Mouse (Mus musculus) stomach, embryonic 16.5 days (tissue): ENCODE results near the gene Olfr68. TPM values are rescaled to one million over a fixed set of nuclear protein-coding genes. Genes with fewer than 3 reads are reported as not detected.
"Not testable (repeated sequence)": the region's sequence is repeated elsewhere in the genome, so short reads cannot be mapped to it uniquely, and the experiment has no call there.

Experiments
- ATAC-seq: fragments of 200-750 bp; cut with Nextera tagmentation; 2 replicates; pipeline ENCODE4 v1.8.0; 2017; ENCODE audit warnings: moderate number of reproducible peaks, moderate TSS enrichment; ENCODE audit not compliant: insufficient read depth, low FRiP score
- H3K27ac ChIP-seq: fragments of 300-500 bp; sonication (generic); 2 replicates; pipeline ENCODE4 v1.5.1; 2014; ENCODE audit warnings: low read length
- H3K27me3 ChIP-seq: fragments of 300-500 bp; sonication (generic); 2 replicates; pipeline ENCODE4 v1.6.1; 2014; ENCODE audit warnings: low read length, control low read depth, mixed read lengths; ENCODE audit not compliant: control insufficient read depth, insufficient read depth
- H3K36me3 ChIP-seq: fragments of 300-500 bp; sonication (generic); 2 replicates; pipeline ENCODE4 v1.6.1; 2014; ENCODE audit warnings: low read length; ENCODE audit not compliant: control insufficient read depth, insufficient read depth
- H3K4me1 ChIP-seq: fragments of 300-500 bp; sonication (generic); 2 replicates; pipeline ENCODE4 v1.6.1; 2014; ENCODE audit warnings: low read length, control low read depth, mixed read lengths; ENCODE audit not compliant: control insufficient read depth, insufficient read depth
- H3K4me2 ChIP-seq: fragments of 300-500 bp; sonication (generic); 2 replicates; pipeline ENCODE4 v1.6.1; 2014; ENCODE audit warnings: low read depth, low read length, mixed read lengths
- H3K4me3 ChIP-seq: fragments of 300-500 bp; sonication (generic); replicated peaks from 2 replicates; pipeline ENCODE4 v1.5.1; 2014; ENCODE audit warnings: mild to moderate bottlenecking, low read length
- H3K9ac ChIP-seq: fragments of 300-500 bp; sonication (generic); 2 replicates; pipeline ENCODE4 v1.6.1; 2014; ENCODE audit warnings: low read length
- H3K9me3 ChIP-seq: fragments of 300-500 bp; sonication (generic); replicated peaks from 2 replicates; pipeline ENCODE4 v1.6.1; 2016; ENCODE audit warnings: low read length, control low read depth; ENCODE audit not compliant: control insufficient read depth
- WGBS: fragments of 180-500 bp; shearing (Covaris S2); extraction: QIAGEN DNeasy Blood & Tissue Kit; methylation state at CpG from one replicate; pipeline ENCODE4 v1.1.7; 2014; 5-methylcytosine and 5-hydroxymethylcytosine counted together
- polyA plus RNA-seq: library from polyadenylated mRNA; unstranded; fragments of >200 nt; fragmentation: Nextera tagmentation; extraction: Ambion mirVana; gene quantifications from 2 replicates; pipeline ENCODE4 v1.2.1, GENCODE M21; 2015

Gene Olfr68
- polyA plus RNA-seq, 1 experiment from 2014 or later = not detected

DNA sequence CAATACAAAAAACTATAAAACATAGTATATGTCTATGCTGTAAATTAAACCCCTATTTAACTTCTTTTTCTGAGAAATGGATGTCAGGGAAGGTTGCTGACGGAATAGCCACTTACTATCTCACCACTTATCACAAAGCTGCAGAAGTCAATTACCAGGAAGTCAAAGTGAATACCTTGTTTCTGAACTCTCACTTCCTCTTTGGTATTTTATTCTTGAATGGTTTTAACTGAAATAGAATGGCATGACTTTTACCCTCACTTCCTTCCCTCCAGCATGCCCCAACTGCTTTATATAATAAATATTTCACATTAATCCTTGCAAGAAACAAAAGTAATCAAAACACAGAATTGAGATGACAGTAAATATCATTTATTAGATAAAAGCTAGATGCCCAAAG, 32.7 kb upstream of the Olfr68 start:
- H3K27me3 ChIP-seq = no peaks in the 10 kb centered on the region
- H3K4me2 ChIP-seq = no peak overlapping the region
- H3K27ac ChIP-seq = no peak overlapping the region
- no peak overlapping the region for H3K9ac ChIP-seq
- no peaks in the 10 kb centered on the region for H3K36me3 ChIP-seq
- H3K4me1 ChIP-seq = no peaks in the 10 kb centered on the region
- ATAC-seq = no peak
- H3K4me3 ChIP-seq = no peak overlapping the region
- no peaks in the 10 kb centered on the region for H3K9me3 ChIP-seq
- WGBS = 59% methylated on average over 1 of the region's 1 CpGs

- Histone ChIP-seq H3K27ac (no peak overlapping the region), H3K27me3 (no peaks in the 10 kb centered on the region), H3K9ac (no peak overlapping the region), H3K9me3 (no peaks in the 10 kb centered on the region), H3K4me2 (no peak overlapping the region), H3K4me1 (no peaks in the 10 kb centered on the region), H3K36me3 (no peaks in the 10 kb centered on the region), H3K4me3 (no peak overlapping the region)
- WGBS = 94% methylated on average over 1 of the region's 1 CpGs
- no peak for ATAC-seq
Measured at GRCm38 (mm10) chr7:103811223-103811845, 31.8 kb upstream of the Olfr68 start.

DNA sequence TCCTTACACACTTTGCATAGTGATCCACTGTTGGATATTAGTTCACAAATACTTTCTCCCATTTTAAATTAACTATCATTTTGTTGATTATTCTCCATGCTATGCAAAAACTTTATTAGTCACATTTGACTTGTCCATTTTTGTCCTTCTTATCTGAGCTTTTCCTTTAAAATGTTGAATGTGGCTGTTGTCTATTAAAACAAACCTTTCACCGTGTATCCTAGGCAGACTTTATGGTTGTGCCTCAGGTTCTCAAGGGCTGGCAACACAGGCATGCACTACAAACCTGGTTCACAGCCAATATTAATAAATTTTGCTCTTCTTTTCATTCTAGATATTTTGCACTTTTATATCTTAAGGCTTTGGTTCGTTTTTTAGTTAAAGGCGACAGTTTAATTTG, 31.2 kb upstream of the Olfr68 start:
- Histone ChIP-seq H3K9ac (no peak overlapping the region), H3K9me3 (no peaks in the 10 kb centered on the region), H3K36me3 (no peaks in the 10 kb centered on the region), H3K4me1 (no peaks in the 10 kb centered on the region), H3K27ac (no peak overlapping the region), H3K27me3 (no peaks in the 10 kb centered on the region), H3K4me3 (no peak overlapping the region), H3K4me2 (no peak overlapping the region)
- WGBS = 71% methylated on average over 3 of the region's 3 CpGs
- no peak for ATAC-seq

DNA sequence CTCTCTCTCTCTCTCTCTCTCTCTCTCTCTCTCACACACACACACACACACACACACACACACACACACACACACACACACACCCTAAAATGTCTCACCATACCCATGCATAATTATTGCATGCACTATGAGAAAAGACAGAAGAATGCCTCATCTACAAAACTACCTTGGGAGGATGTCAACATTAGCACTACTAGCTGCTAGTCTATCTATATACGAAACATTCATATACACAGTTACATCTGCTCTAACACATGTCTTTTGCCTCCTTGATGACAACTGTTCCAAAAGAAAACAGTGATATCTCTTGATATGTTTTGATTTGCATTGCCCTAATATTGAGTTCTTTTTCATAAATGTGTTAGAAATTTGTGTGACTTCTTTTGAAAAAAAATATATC, 30.8 kb upstream of the Olfr68 start:
- Histone ChIP-seq H3K36me3 (no peaks in the 10 kb centered on the region), H3K9ac (no peak overlapping the region), H3K27ac (no peak overlapping the region), H3K27me3 (no peaks in the 10 kb centered on the region), H3K4me3 (no peak overlapping the region), H3K4me2 (no peak overlapping the region), H3K4me1 (no peaks in the 10 kb centered on the region), H3K9me3 (no peaks in the 10 kb centered on the region)
- no peak for ATAC-seq
- 85% methylated on average over 1 of the region's 1 CpGs for WGBS

DNA sequence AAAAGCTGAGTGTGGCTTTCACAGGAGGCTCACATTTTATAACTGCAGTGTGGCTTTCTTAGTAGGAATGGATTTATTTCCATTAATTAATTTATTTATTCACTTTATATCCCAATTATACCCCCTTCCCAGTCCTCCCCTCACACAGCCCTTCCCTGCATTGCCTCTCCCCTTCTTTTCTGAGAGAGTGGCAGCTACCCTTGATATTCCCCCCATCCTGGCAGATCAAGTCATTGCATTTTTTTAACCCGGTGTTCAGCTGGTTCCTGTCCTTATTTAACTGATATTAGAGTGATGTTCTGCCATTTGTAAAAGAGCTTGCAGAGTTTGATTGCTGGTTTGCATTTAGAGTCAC, 30.3 kb upstream of the Olfr68 start:
- Histone ChIP-seq H3K9me3 (no peaks in the 10 kb centered on the region), H3K27me3 (no peaks in the 10 kb centered on the region), H3K4me2 (no peak overlapping the region), H3K4me3 (no peak overlapping the region), H3K9ac (no peak overlapping the region), H3K4me1 (no peaks in the 10 kb centered on the region), H3K27ac (no peak overlapping the region), H3K36me3 (no peaks in the 10 kb centered on the region)
- no peak for ATAC-seq
- WGBS = 59% methylated on average over 1 of the region's 1 CpGs

- no peak overlapping the region for H3K27ac ChIP-seq
- H3K36me3 ChIP-seq = no peaks in the 10 kb centered on the region
- H3K4me1 ChIP-seq = no peaks in the 10 kb centered on the region
- H3K4me3 ChIP-seq = no peak overlapping the region
- no peaks in the 10 kb centered on the region for H3K27me3 ChIP-seq
- H3K9ac ChIP-seq = no peak overlapping the region
- WGBS = 45% methylated on average over 5 of the region's 5 CpGs
- ATAC-seq = no peak
- H3K9me3 ChIP-seq = no peaks in the 10 kb centered on the region
- H3K4me2 ChIP-seq = no peak overlapping the region
Measured at GRCm38 (mm10) chr7:103808971-103809800, 29.7 kb upstream of the Olfr68 start.

DNA sequence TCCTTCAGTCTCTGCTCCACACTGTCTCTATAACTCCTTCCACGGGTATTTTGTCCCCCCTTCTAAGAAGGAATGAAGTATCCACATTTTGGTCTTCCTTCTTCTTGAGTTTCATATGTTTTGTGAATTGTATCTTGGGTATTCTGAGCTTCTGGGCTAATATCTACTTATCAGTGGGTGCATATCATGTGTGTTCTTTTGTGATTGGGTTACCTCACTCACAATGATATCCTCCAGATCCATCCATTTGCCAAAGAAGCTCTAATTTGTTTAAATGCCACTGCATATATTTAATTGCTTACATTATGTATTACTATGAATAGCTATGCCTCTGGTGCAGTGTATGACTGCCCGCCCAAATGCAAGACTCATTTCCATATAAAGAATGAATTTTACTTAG, 28.6 kb upstream of the Olfr68 start:
- not testable (repeated sequence) for ATAC-seq, H3K4me2 ChIP-seq, H3K36me3 ChIP-seq, H3K4me1 ChIP-seq, H3K4me3 ChIP-seq, H3K27ac ChIP-seq, H3K27me3 ChIP-seq, H3K9me3 ChIP-seq, H3K9ac ChIP-seq
- 68% methylated on average over 2 of the region's 2 CpGs for WGBS

DNA sequence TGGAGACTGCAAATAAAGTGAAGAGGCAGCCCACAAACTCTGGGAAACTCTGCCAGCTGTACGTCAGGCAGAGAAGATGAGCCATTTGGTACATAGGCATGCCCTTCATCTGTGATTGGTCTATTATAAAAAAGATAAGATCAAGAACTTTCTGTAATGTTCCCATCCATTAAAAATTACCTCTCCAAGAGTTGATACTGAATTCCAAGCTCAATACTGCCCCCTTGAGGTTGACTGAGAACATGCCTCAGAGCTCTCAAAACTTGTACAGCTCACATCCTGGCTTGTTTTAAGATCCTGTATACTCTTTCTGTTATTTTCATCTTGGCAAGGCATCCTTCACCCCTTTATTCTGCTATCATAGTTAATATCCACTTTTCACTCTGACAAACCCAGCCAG, 27.4 kb upstream of the Olfr68 start:
- ATAC-seq = no peak
- no peak overlapping the region for H3K27ac ChIP-seq
- no peaks in the 10 kb centered on the region for H3K27me3 ChIP-seq
- H3K4me2 ChIP-seq = no peak overlapping the region
- H3K9ac ChIP-seq = no peak overlapping the region
- H3K4me1 ChIP-seq = no peaks in the 10 kb centered on the region
- no peaks in the 10 kb centered on the region for H3K9me3 ChIP-seq
- no peak overlapping the region for H3K4me3 ChIP-seq
- 45% methylated on average over 1 of the region's 1 CpGs for WGBS
- no peaks in the 10 kb centered on the region for H3K36me3 ChIP-seq

DNA sequence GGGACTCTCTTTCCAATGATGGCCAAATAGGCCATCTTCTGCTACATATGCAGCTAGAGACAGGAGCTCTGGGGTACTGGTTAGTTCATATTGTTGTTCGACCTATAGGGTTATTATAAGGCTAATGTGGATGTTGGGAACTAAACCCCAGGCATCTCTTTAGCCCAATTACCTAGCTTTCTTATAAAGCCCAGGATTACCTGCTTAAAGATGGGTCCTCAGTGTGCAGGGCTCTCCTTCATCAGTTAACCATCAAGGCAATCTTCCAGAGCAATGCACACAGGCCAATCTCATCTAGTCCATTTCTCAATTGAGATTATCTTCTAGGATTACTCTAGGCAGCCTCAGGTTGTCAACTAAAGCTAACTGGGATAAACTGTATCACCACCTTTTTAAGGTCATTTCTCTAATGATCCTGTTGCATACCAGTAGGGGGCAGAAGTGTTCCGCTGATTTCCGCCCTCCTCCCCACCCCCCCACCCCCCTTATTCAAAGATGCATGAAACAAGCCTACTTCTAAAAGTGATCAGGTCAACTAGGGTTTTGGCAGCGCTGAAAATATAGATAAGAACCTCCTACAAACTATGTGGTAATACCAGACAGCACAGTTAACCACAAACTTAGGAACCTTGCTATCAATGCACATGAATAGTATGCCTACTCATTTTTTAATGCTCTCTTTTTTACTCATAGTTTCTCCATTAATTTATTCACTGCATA, 13.3 kb upstream of the Olfr68 start:
- no peak overlapping the region for H3K9ac ChIP-seq
- 24% methylated on average over 4 of the region's 4 CpGs for WGBS
- no peaks in the 10 kb centered on the region for H3K27me3 ChIP-seq
- no peak overlapping the region for H3K27ac ChIP-seq
- H3K36me3 ChIP-seq = no peaks in the 10 kb centered on the region
- no peak for ATAC-seq
- no peaks in the 10 kb centered on the region for H3K4me1 ChIP-seq
- no peak overlapping the region for H3K4me3 ChIP-seq
- H3K4me2 ChIP-seq = no peak overlapping the region
- no peaks in the 10 kb centered on the region for H3K9me3 ChIP-seq
